Mouse (Mus musculus): ENCODE measurements around the gene Gng2.

Gng2 gene

DNA sequence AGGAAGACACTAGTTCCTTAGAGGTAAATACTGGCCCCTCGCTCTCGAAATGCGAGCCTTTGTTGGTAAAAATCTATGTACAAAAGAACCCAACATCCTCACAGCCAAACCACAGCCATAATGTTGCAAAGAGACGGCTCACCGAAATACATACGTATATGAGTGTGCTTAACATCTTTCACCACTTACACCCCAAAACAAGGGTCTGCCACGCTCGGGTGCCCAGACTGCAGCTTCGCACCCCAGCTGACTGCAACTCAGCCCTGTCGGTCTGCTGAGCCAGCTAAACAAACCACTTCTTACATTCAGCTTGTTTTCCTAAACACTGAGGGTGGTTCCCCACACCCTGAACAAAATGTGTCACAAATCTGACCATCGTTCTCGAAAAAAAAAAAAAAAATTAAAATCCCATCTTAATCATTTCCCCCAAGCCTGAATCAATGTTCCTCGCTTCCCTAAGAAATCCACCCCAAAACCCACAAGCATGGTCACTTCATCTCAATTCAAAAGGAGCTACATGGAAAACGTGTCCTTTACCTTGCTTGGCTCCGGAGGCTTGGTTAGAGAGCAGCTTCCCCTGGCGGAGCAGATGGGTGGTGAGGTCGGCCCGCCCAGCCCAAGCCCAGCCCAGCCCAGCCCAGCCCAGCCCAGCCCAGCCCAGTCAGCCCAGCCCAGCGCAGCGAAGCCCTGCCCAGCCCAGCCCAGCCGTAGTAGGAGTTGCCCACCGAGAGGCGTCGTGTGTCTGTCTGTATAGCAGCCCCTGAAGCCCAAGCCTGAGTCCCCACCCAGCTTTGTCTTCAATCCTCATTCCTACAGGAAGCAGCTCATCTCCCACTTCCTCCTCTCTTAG is 781 bp downstream of the Gng2 start:
- peak; percentile 26 to 55 for DNase-seq (ENCODE audit: low spot score in 2 of 2)

- peak in 1 of 2 experiments; percentile 16 for DNase-seq (ENCODE audit: low spot score in 2 of 2)
These were observed 2.4 kb downstream of the Gng2 start for GRCm38 (mm10) chr14:19974978-19975493.

- DNase-seq (ENCODE audit: low spot score in 2 of 2), result no peak
These were observed 3.0 kb downstream of the Gng2 start for GRCm38 (mm10) chr14:19974429-19974828.

GRCm38 (mm10) chr14:19972316-19973029 is 5.0 kb downstream of the Gng2 start:
- no peak for DNase-seq (ENCODE audit: low spot score in 2 of 2)

GRCm38 (mm10) chr14:19970845-19971244 is 6.6 kb downstream of the Gng2 start:
- no peak for DNase-seq (ENCODE audit: low spot score in 2 of 2)

- no peak for DNase-seq (ENCODE audit: low spot score in 2 of 2)
These were observed 7.2 kb downstream of the Gng2 start for GRCm38 (mm10) chr14:19970106-19970785.

GRCm38 (mm10) chr14:19969566-19969965 is 7.9 kb downstream of the Gng2 start:
- DNase-seq (ENCODE audit: low spot score in 2 of 2), result no peak

- DNase-seq (ENCODE audit: low spot score in 2 of 2), result no peak
These were observed 8.4 kb downstream of the Gng2 start for GRCm38 (mm10) chr14:19969011-19969521.

DNA sequence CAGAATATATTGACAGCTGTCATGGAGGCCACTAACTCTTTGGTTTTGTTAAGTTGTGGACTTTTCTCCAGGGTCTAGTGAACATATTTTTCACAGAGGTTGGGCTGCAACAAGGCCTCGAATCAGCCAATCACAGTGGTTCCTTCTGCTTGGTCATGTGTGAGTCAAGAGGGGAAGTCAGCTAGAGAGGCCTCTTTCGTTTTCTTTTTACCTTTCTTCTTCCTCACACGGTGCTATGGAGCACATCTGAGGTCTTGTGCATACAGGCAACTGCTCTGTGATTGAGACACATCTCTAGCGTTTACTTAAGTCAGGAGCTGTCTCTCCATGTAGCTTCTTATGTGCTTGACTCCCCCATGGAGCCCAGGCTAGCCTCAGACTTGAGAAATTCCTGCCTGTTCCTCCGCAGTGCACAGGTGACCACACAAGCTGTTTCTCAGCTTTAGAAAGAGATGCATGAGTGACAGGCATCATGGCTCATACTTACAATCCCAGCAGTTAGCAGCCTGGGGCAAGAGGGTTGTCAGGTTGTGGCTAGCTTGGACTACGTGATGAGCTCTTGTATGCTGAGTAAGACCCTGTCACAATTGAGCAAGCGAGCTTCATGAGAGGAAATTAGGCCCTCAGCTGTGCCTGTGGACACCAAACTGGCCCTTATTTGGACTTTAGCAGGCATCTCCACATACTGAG is 9.0 kb downstream of the Gng2 start:
- DNase-seq (ENCODE audit: low spot score in 2 of 2), result no peak

DNA sequence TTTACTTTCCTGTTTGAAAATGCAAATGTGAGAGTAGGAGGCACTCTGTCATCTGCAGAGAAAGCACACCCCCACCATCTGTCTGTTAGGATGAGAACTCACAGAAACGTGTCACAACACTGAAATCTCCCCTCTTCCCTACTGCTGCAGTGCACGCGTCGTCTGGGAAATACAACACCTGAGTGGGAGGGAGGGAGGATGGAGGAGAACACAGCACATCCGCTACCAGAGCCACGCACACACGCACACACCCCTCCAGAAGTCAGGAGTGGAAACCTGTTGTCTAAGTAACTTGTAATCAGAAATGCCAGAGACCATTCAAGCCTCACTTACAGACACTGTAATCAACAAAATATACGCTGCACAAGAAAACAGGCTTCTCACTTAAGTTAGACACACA is 9.9 kb downstream of the Gng2 start:
- DNase-seq (ENCODE audit: low spot score in 2 of 2), result no peak

DNA sequence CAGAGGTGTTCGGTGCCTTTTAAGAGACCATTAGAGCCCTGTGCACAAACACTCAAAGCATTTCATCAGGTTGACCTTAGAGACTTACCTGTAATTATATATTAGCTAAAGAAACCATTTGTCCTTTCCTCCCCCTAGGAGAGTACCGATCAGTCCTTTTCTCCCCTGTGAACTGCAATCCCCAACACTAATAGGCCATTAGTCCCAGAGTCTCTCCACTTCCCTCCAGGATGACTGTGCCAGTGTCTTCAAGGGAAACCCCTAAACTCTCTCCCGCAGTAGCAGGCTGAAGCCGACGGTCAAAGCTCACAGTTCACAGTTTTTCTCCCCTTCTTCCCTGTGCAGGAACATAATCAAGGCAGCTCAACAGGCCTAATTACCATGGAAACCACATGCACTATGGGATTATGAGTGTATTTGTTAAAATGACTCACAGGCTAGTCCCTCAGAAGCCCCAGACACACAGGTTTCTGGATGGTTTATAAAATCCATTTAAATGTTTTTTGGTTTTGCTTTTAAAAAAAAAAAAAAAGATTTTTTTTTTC is 13.4 kb downstream of the Gng2 start:
- DNase-seq (ENCODE audit: low spot score in 2 of 2), result no peak

DNA sequence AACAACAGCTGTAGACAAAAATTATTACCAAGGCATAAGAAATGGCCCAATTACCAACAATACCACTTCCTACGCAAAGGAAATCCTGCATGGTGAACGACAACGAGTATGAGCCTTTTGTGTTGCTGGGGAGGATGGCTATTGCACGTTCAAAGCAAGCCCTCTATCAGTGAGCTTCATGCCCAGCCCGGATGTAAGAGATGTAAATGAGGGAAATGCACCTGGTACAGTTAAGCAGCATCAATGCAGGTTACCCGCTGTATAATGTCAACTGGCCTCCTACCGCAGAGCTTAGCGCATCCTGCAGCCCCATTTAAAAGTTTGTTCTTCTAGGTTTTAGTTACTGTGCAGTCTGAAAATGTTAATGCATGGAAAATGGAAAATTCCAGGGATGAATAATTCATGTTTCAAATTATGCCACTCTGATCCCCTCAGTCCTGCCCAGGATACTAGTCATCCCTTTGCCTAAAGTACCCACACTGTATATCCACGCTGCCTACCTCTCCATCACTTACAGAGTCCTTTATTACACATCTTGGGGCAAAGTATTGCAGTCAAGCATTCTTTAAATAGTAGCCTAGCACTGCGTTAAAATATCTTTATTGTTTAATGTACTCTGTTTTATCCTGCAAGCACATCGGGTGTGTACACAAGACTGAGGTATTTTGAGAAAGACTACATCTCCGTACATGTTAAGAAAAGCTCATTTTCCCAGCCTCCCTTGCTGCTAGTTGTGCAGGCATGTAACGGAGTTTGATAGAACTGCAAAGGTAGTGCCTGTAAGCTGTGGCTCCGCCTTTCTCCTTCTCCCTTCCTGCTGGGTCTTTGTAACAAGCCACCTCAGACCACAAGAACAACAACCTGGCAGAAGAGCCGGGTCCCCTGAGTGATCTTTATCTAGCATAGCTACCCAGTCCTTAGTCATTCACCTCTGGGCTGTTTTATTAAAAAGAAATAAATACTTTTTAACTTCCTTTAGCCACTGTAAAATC is 15.2 kb downstream of the Gng2 start:
- DNase-seq (ENCODE audit: low spot score in 2 of 2), result no peak

- no peak for DNase-seq (ENCODE audit: low spot score in 2 of 2)
These were observed 17.6 kb downstream of the Gng2 start for GRCm38 (mm10) chr14:19959860-19960259.

DNA sequence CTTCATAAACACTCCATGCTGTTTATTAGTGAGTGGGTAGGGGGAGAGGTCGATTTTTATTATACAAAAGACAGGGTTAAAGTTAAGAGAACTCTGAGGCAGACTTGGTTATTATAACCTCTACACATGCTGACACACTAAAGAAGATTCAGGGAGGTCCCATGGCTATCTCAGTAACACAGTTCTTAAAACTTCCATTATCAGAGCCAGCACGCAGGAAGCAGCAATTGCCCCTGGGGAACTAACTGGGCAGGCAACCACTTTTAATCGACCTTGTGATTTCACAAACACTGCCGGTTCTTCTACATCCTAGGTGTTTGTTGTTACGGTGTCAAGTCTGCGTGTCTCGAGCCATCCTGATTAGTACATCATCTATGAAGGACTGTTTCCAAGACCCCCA is 22.4 kb downstream of the Gng2 start:
- DNase-seq (ENCODE audit: low spot score in 2 of 2), result no peak

GRCm38 (mm10) chr14:19950812-19951211 is 26.6 kb downstream of the Gng2 start:
- no peak for DNase-seq (ENCODE audit: low spot score in 2 of 2)

DNA sequence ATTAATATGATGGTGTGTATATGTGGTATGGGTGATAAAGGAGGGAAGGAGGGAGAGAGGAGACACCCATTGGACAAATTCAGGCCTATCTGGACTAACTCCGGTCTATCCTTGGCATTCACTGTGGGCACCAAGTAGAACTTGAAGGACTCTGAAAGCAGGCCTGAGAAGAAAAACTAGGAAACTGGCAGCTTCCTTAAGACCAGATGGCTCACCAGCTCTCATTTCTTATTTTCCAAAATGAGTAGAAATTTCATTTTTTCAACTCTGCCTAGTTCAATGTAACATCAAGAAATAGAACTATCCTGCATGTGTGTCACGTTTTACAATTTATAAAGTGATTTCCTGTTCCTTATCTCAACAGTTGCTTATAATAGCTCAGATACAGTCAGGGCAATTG is 28.0 kb downstream of the Gng2 start:
- no peak for DNase-seq (ENCODE audit: low spot score in 2 of 2)

GRCm38 (mm10) chr14:19946221-19946620 is 31.2 kb downstream of the Gng2 start:
- DNase-seq (ENCODE audit: low spot score in 2 of 2), result no peak

GRCm38 (mm10) chr14:19942732-19943131 is 34.7 kb downstream of the Gng2 start:
- DNase-seq (ENCODE audit: low spot score in 2 of 2), result no peak

- DNase-seq (ENCODE audit: low spot score in 2 of 2), result no peak
These were observed 35.1 kb downstream of the Gng2 start for GRCm38 (mm10) chr14:19942329-19942728.

- DNase-seq (ENCODE audit: low spot score in 2 of 2), result no peak
These were observed 37.4 kb downstream of the Gng2 start for GRCm38 (mm10) chr14:19940066-19940465.
